Mouse (Mus musculus) Patski (cell line): ENCODE results near the gene Exoc6. TPM values are rescaled to one million over a fixed set of nuclear protein-coding genes. Genes with fewer than 3 reads are reported as not detected.

Experiments used
- ATAC-seq: fragments of 100-300 bp; one replicate; pipeline ENCODE4 v1.8.0; 2021
- CTCF ChIA-PET: fragments of 350-600 bp; sonication (Branson Sonifier 250); formaldehyde crosslinking; loops from one replicate; lab custom pipeline; 2022; ENCODE audit warnings: inconsistent platforms; lab: Charles Lee
- POLR2A ChIA-PET: fragments of 350-600 bp; sonication (Branson Sonifier 250); formaldehyde crosslinking; loops from one replicate; lab custom pipeline; 2022; ENCODE audit warnings: antibody characterized with exemption, inconsistent platforms; lab: Charles Lee
- DNase-seq: peaks from one replicate; pipeline ENCODE4 v3.0.0-alpha.2; 2011; ENCODE audit warnings: low read depth, low spot score
- H3K27me3 ChIP-seq: fragments of 371-371 bp; one replicate; pipeline ENCODE4 v1.5.1; 2021
- CTCF ChIP-seq: fragments of 100-300 bp; IDR thresholded peaks from one replicate; pipeline ENCODE4 v1.5.1; 2021
- in situ Hi-C: fragments of 300-500 bp; cut with MboI; formaldehyde crosslinking; loops from 3 replicates; pipeline ENCODE4 v1.11.1; 2018; ENCODE audit warnings: low pct_unique_long_range_greater_than_20kb, mixed read lengths
- polyA plus RNA-seq: library from polyadenylated mRNA; unstranded; gene quantifications from one replicate; pipeline ENCODE4 v1.2.3, GENCODE M21; 2021

Gene Exoc6
- polyA plus RNA-seq, 1 experiment from 2014 or later = 56.2 TPM

GRCm38 (mm10) chr19:37696603-37697334, 146.6 kb downstream of the Exoc6 start:
- in situ Hi-C loops = no loop called here
- no peak for ATAC-seq
- no peak for TF ChIP-seq CTCF
- POLR2A ChIA-PET = interaction anchor here (0.5 kb wide), 1 partner anchor 970 kb away, joined by 3 read pairs; no protein-coding TSS in a partner anchor
- CTCF ChIA-PET = no interaction called here
- no peak for DNase-seq
- H3K27me3 ChIP-seq = no peaks in the 10 kb centered on the region

GRCm38 (mm10) chr19:37697335-37697636, 147.1 kb downstream of the Exoc6 start:
- ATAC-seq (no peak), DNase-seq (no peak)
- no peak for TF ChIP-seq CTCF
- ChIA-PET POLR2A (no interaction called here), CTCF (no interaction called here)
- in situ Hi-C loops = no loop called here
- no peaks in the 10 kb centered on the region for H3K27me3 ChIP-seq

GRCm38 (mm10) chr19:37697651-37698272, 147.5 kb downstream of the Exoc6 start, which contains the start of gene Cyp26a1:
Gene Cyp26a1, plus strand, starts transcription at chr19:37697798.
- in situ Hi-C loops = no loop called here
- ATAC-seq (no peak), DNase-seq (no peak)
- H3K27me3 ChIP-seq = no peaks in the 10 kb centered on the region
- ChIA-PET POLR2A (interaction anchor here (1.3 kb wide), 1 partner anchor 14 kb away, joined by 3 read pairs; no protein-coding TSS in a partner anchor), CTCF (no interaction called here)
- no peak for TF ChIP-seq CTCF

- CTCF ChIA-PET = no interaction called here
- ATAC-seq = no peak
- POLR2A ChIA-PET = interaction anchor here (0.6 to 1.3 kb wide), 3 partner anchors 15 to 276 kb away, joined by 3 read pairs; no protein-coding TSS in a partner anchor
- H3K27me3 ChIP-seq = no peaks in the 10 kb centered on the region
- no peak for DNase-seq
- TF ChIP-seq CTCF = no peak
- in situ Hi-C loops = no loop called here
Observed at GRCm38 (mm10) chr19:37698273-37699160, 148.3 kb downstream of the Exoc6 start.

GRCm38 (mm10) chr19:37699711-37700110, 149.5 kb downstream of the Exoc6 start:
- POLR2A ChIA-PET = no interaction called here
- in situ Hi-C loops = loop anchor here (5.0 kb wide), 2 partner anchors 133 to 188 kb away; no protein-coding TSS in a partner anchor
- H3K27me3 ChIP-seq = no peaks in the 10 kb centered on the region

GRCm38 (mm10) chr19:37702377-37703076, 152.3 kb downstream of the Exoc6 start:
- ChIA-PET CTCF (interaction anchor here (1.3 to 3.7 kb wide), 4 partner anchors 9 to 185 kb away, joined by 4 to 44 read pairs (median 11); no protein-coding TSS in a partner anchor), POLR2A (interaction anchor here (0.9 to 2.1 kb wide), 3 partner anchors 11 to 179 kb away, joined by 3 to 6 read pairs (median 3); no protein-coding TSS in a partner anchor)
- ATAC-seq (no peak), DNase-seq (no peak)
- in situ Hi-C loops = loop anchor here (5.0 kb wide), 2 partner anchors 130 to 185 kb away; no protein-coding TSS in a partner anchor
- H3K27me3 ChIP-seq = no peaks in the 10 kb centered on the region
- TF ChIP-seq CTCF = no peak

More at GRCm38 (mm10) chr19:37699711-37700110, 149.5 kb downstream of the Exoc6 start:
- ATAC-seq (no peak), DNase-seq (no peak)
- no peak for TF ChIP-seq CTCF
- CTCF ChIA-PET = interaction anchor here (0.7 to 2.0 kb wide), 3 partner anchors 16 to 238 kb away, joined by 3 to 6 read pairs (median 4); no protein-coding TSS in a partner anchor

GRCm38 (mm10) chr19:37703902-37704509, 153.8 kb downstream of the Exoc6 start:
- H3K27me3 ChIP-seq = no peaks in the 10 kb centered on the region
- ATAC-seq (no peak), DNase-seq (no peak)
- CTCF ChIA-PET = interaction anchor here (0.6 to 3.7 kb wide), 31 partner anchors 10 to 233 kb away, joined by 3 to 44 read pairs (median 4); no protein-coding TSS in a partner anchor
- in situ Hi-C loops = loop anchor here (5.0 kb wide), 2 partner anchors 128 to 183 kb away; no protein-coding TSS in a partner anchor
- TF ChIP-seq CTCF = peak; percentile 97
- POLR2A ChIA-PET = interaction anchor here (0.5 to 2.1 kb wide), 3 partner anchors 14 to 284 kb away, joined by 4 to 6 read pairs (median 5); no protein-coding TSS in a partner anchor

GRCm38 (mm10) chr19:37705722-37706121, 155.5 kb downstream of the Exoc6 start:
- ChIA-PET CTCF (interaction anchor here (0.9 to 3.7 kb wide), 5 partner anchors 9 to 187 kb away, joined by 3 to 44 read pairs (median 4); no protein-coding TSS in a partner anchor), POLR2A (interaction anchor here (1.3 kb wide), 1 partner anchor 24 kb away, joined by 3 read pairs; no protein-coding TSS in a partner anchor)
- ATAC-seq (no peak), DNase-seq (no peak)
- no peak for TF ChIP-seq CTCF
- H3K27me3 ChIP-seq = no peaks in the 10 kb centered on the region
- in situ Hi-C loops = no loop called here

- in situ Hi-C loops = no loop called here
- ATAC-seq = no peak
- H3K27me3 ChIP-seq = no peaks in the 10 kb centered on the region
- DNase-seq = no peak
- ChIA-PET CTCF (interaction anchor here (0.9 to 2.4 kb wide), 2 partner anchors 10 to 11 kb away, joined by 3 to 7 read pairs; no protein-coding TSS in a partner anchor), POLR2A (no interaction called here)
- TF ChIP-seq CTCF = no peak
Observed at GRCm38 (mm10) chr19:37714681-37715080, 164.5 kb downstream of the Exoc6 start.
